In the genomic region with DNA sequence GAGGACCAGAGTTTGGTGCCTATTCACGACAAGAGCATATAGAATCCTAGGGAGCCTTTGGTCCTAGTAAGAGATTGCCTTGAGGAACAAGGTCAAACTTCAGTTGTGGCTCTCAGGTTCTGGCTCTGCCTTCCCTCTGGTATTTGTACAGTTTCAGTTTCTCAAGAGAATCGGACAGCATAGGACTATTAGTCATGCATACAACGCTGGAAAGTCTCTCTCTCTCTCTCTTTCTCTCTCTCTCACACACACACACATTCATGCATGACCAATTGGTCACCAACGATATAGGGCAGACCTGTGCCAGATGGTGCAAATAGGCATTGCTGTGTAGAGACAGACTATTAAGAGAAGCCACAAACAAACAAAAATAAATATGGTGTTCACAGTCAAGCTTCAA, we compare ENCODE assay signal across 8 mouse cellular contexts. TPM values are rescaled to one million over a fixed set of nuclear protein-coding genes. Genes with fewer than 3 reads are reported as not detected.
A peak's percentile ranks its signal among the peaks of the same experiment; 100 is the strongest.
DNase-seq lines count a peak whose midpoint lies in the region; ATAC-seq and TF ChIP-seq lines count a peak whose summit lies in the region.

No protein-coding gene starts in this region.

- ATAC-seq in intestine, embryonic 14.5 days (replicated peaks; ENCODE audit: low FRiP score, low TSS enrichment, low read depth): no peak
- ATAC-seq in intestine, postnatal 0 days: no peak
- ATAC-seq in hindbrain, embryonic 14.5 days (ENCODE audit: low FRiP score): no peak
- ATAC-seq in midbrain, embryonic 14.5 days (ENCODE audit: low FRiP score, low TSS enrichment): no peak

- intact Hi-C loops in left cerebral cortex, postnatal 4 days (cut with DNase I): no loop called here

- H3K4me3 ChIP-seq in intestine, embryonic 14.5 days (ENCODE audit: low read depth, low read length): peak overlapping the region; percentile 70; the same call in 1 of the 2 replicates
- H3K4me3 ChIP-seq in intestine, postnatal 0 days (ENCODE audit: low read depth, low read length): no peak overlapping the region
- peak overlapping the region; percentile 69 to 73 for H3K4me3 ChIP-seq in MEL (ENCODE audit: control insufficient read depth in 1 of 2, insufficient read depth in 1 of 2, low read depth in 2 of 2, low read length in 2 of 2)
- H3K4me3 ChIP-seq in hindbrain, embryonic 14.5 days (replicated peaks; ENCODE audit: low read length): 0 out of 2 replicates have a peak overlapping the region, but pooled peaks have one; percentile 74
- H3K4me3 ChIP-seq in midbrain, embryonic 14.5 days (replicated peaks; ENCODE audit: low read depth, low read length): no peak overlapping the region

- H3K4me2 ChIP-seq in intestine, embryonic 14.5 days (ENCODE audit: low read length): peak overlapping the region; percentile 84
- no peak overlapping the region; the same call in 1 of the 2 replicates for H3K4me2 ChIP-seq in intestine, postnatal 0 days (replicated peaks; ENCODE audit: low read depth)
- H3K4me2 ChIP-seq in hindbrain, embryonic 14.5 days (replicated peaks): peak overlapping the region; percentile 79
- peak overlapping the region; percentile 75 for H3K4me2 ChIP-seq in midbrain, embryonic 14.5 days (ENCODE audit: low read length)

- no peak overlapping the region for H3K9ac ChIP-seq in intestine, embryonic 14.5 days (ENCODE audit: low read length)
- no peak overlapping the region for H3K9ac ChIP-seq in intestine, postnatal 0 days (ENCODE audit: low read depth, low read length)
- no peak overlapping the region; the same call in 1 of the 2 replicates for H3K9ac ChIP-seq in MEL (ENCODE audit: control insufficient read depth, low read depth, low read length, poor library complexity, severe bottlenecking)
- no peak overlapping the region for H3K9ac ChIP-seq in hindbrain, embryonic 14.5 days
- H3K9ac ChIP-seq in midbrain, embryonic 14.5 days (replicated peaks; ENCODE audit: low read length): no peak overlapping the region

- H3K4me1 ChIP-seq in intestine, embryonic 14.5 days (replicated peaks; ENCODE audit: control insufficient read depth, insufficient read depth, low read length): no peaks in the 10 kb centered on the region; the same call in 1 of the 2 replicates
- H3K4me1 ChIP-seq in intestine, postnatal 0 days (replicated peaks; ENCODE audit: control insufficient read depth, insufficient read depth, low read length): 0 out of 2 replicates have a peak, but pooled peaks cover 3% of the 10 kb centered on the region
- peaks cover 8 to 15% of the 10 kb centered on the region in 2 experiments for H3K4me1 ChIP-seq in MEL (ENCODE audit: control insufficient read depth in 1 of 2, insufficient read depth in 2 of 2, low read length in 2 of 2)
- H3K4me1 ChIP-seq in hindbrain, embryonic 14.5 days (replicated peaks; ENCODE audit: control insufficient read depth, insufficient read depth, low read length): peaks cover 4% of the 10 kb centered on the region; the same call in 1 of the 2 replicates
- peaks cover 4% of the 10 kb centered on the region; the same call in 1 of the 2 replicates for H3K4me1 ChIP-seq in midbrain, embryonic 14.5 days (ENCODE audit: control insufficient read depth, insufficient read depth, low read length)

- H3K9me3 ChIP-seq in intestine, embryonic 14.5 days (ENCODE audit: control insufficient read depth, low read length): no peaks in the 10 kb centered on the region
- no peaks in the 10 kb centered on the region for H3K9me3 ChIP-seq in intestine, postnatal 0 days (ENCODE audit: control insufficient read depth)
- no peaks in the 10 kb centered on the region for H3K9me3 ChIP-seq in MEL (replicated peaks; ENCODE audit: insufficient read depth, low read length)
- H3K9me3 ChIP-seq in hindbrain, embryonic 14.5 days (ENCODE audit: control insufficient read depth, low read length): no peaks in the 10 kb centered on the region
- H3K9me3 ChIP-seq in midbrain, embryonic 14.5 days (ENCODE audit: control insufficient read depth, low read length): no peaks in the 10 kb centered on the region

- TF ChIP-seq RAD21 in MEL (IDR thresholded peaks at IDR 0.05; ENCODE audit: low read depth, low read length): no peak

- no peak for TF ChIP-seq CTCF in intestine, postnatal 0 days (IDR thresholded peaks at IDR 0.05; ENCODE audit: low read depth)
- TF ChIP-seq CTCF in MEL (IDR thresholded peaks at IDR 0.05 in 2 of 3, conservative IDR thresholded peaks at IDR 0.05 in 1 of 3; ENCODE audit: control insufficient read depth in 1 of 3, insufficient read depth in 1 of 3, low read depth in 2 of 3, low read length in 3 of 3, poor library complexity in 1 of 3, severe bottlenecking in 1 of 3): no peak

- no peak for TF ChIP-seq EP300 in MEL (IDR thresholded peaks at IDR 0.05; ENCODE audit: low read depth in 1 of 2, low read length in 2 of 2)

- 83% methylated on average over 4 of the region's 4 CpGs for WGBS in intestine, embryonic 14.5 days
- 79% methylated on average over 4 of the region's 4 CpGs for WGBS in intestine, postnatal 0 days
- 80% methylated on average over 4 of the region's 4 CpGs for WGBS in hindbrain, embryonic 14.5 days
- WGBS in midbrain, embryonic 14.5 days: 74% methylated on average over 4 of the region's 4 CpGs

- no peak for TF ChIP-seq POLR2A in MEL (IDR thresholded peaks at IDR 0.05; ENCODE audit: control insufficient read depth in 1 of 2, insufficient read depth in 1 of 2, low read depth in 1 of 2, low read length in 2 of 2, poor library complexity in 1 of 2)

- H3K79me2 ChIP-seq in MEL (ENCODE audit: control insufficient read depth, insufficient read depth, low read length, poor library complexity): no peaks in the 10 kb centered on the region; the same call in 1 of the 2 replicates

- H3K36me3 ChIP-seq in intestine, embryonic 14.5 days (ENCODE audit: control insufficient read depth, insufficient read depth, low read length): no peaks in the 10 kb centered on the region
- no peaks in the 10 kb centered on the region for H3K36me3 ChIP-seq in intestine, postnatal 0 days (ENCODE audit: control insufficient read depth, insufficient read depth)
- peaks cover 0 to 11% of the 10 kb centered on the region in 2 experiments; a peak in 2 of 4 replicates for H3K36me3 ChIP-seq in MEL (ENCODE audit: control insufficient read depth in 1 of 2, insufficient read depth in 2 of 2, low read length in 2 of 2)
- H3K36me3 ChIP-seq in hindbrain, embryonic 14.5 days (replicated peaks; ENCODE audit: control insufficient read depth, insufficient read depth): no peaks in the 10 kb centered on the region
- H3K36me3 ChIP-seq in midbrain, embryonic 14.5 days (ENCODE audit: control insufficient read depth, insufficient read depth, low read length): no peaks in the 10 kb centered on the region

- no peak for DNase-seq in intestine, embryonic 14.5 days (ENCODE audit: low spot score)
- DNase-seq in MEL (ENCODE audit: low read depth, low spot score): no peak
- DNase-seq in hindbrain, embryonic 14.5 days (ENCODE audit: low spot score): no peak
- DNase-seq in midbrain, embryonic 14.5 days: no peak
- no peak for DNase-seq in adrenal gland, postnatal 4 days (ENCODE audit: low spot score in 2 of 2)
- no peak for DNase-seq in right cerebral cortex, postnatal 10 days (ENCODE audit: low spot score in 2 of 2)
- no peak for DNase-seq in left cerebral cortex, postnatal 4 days

- H3K27me3 ChIP-seq in intestine, embryonic 14.5 days (replicated peaks; ENCODE audit: control insufficient read depth, insufficient read depth, low read length): no peaks in the 10 kb centered on the region
- H3K27me3 ChIP-seq in intestine, postnatal 0 days (replicated peaks; ENCODE audit: control insufficient read depth, insufficient read depth, low read length): no peaks in the 10 kb centered on the region
- no peaks in the 10 kb centered on the region for H3K27me3 ChIP-seq in MEL (ENCODE audit: control insufficient read depth in 1 of 2, insufficient read depth in 2 of 2, low read length in 2 of 2)
- H3K27me3 ChIP-seq in hindbrain, embryonic 14.5 days (ENCODE audit: control insufficient read depth, insufficient read depth, low read length): no peaks in the 10 kb centered on the region
- no peaks in the 10 kb centered on the region for H3K27me3 ChIP-seq in midbrain, embryonic 14.5 days (ENCODE audit: control insufficient read depth, insufficient read depth, low read length)

- H3K27ac ChIP-seq in intestine, embryonic 14.5 days (ENCODE audit: low read depth): no peak overlapping the region
- no peak overlapping the region for H3K27ac ChIP-seq in intestine, postnatal 0 days (ENCODE audit: low read depth, low read length)
- peak overlapping the region; percentile 59; the same call in 1 of the 2 replicates for H3K27ac ChIP-seq in MEL (ENCODE audit: control insufficient read depth, low read depth, low read length)
- no peak overlapping the region for H3K27ac ChIP-seq in hindbrain, embryonic 14.5 days
- no peak overlapping the region for H3K27ac ChIP-seq in midbrain, embryonic 14.5 days (replicated peaks; ENCODE audit: low read depth, low read length)

TF ChIP-seq in MEL, 35 proteins besides CTCF, POLR2A, EP300 and RAD21 (continues in another document):
- TF ChIP-seq TBP (IDR thresholded peaks at IDR 0.05; ENCODE audit: low read depth, low read length): no peak
- TF ChIP-seq CHD2 (IDR thresholded peaks at IDR 0.05; ENCODE audit: low read length): no peak
- no peak for TF ChIP-seq TCF12 (IDR thresholded peaks at IDR 0.05; ENCODE audit: low read depth, low read length)
- TF ChIP-seq ETS1 (IDR thresholded peaks at IDR 0.05; ENCODE audit: low read depth, low read length): no peak
- TF ChIP-seq NELFE (IDR thresholded peaks at IDR 0.05; ENCODE audit: low read depth, low read length): no peak
- no peak for TF ChIP-seq ZMIZ1 (IDR thresholded peaks at IDR 0.05; ENCODE audit: low read depth, low read length)
- TF ChIP-seq HCFC1 (IDR thresholded peaks at IDR 0.05; ENCODE audit: low read depth, low read length): no peak
- TF ChIP-seq KAT2A (conservative IDR thresholded peaks at IDR 0.05; ENCODE audit: low read depth, low read length): no peak
- no peak for TF ChIP-seq POLR2AphosphoS2 (IDR thresholded peaks at IDR 0.05; ENCODE audit: low read length)
- TF ChIP-seq POLR2AphosphoS5 (IDR thresholded peaks at IDR 0.05; ENCODE audit: borderline replicate concordance, low read depth, low read length): no peak
- TF ChIP-seq TAL1 (IDR thresholded peaks at IDR 0.05; ENCODE audit: low read length): no peak
- TF ChIP-seq RCOR1 (IDR thresholded peaks at IDR 0.05; ENCODE audit: low read depth, low read length): no peak

RNA-seq across cellular contexts. Expression of gene Gk5, which starts 0.9 kb away (rescaled TPM):
- polyA plus RNA-seq in intestine, embryonic 14.5 days (2014; fragmentation: Nextera tagmentation; extraction: Ambion mirVana): 5.8 and 6.3 TPM in 2 replicates
- polyA plus RNA-seq in intestine, postnatal 0 days (2015; fragmentation: Nextera tagmentation; extraction: Ambion mirVana): 2.9 and 3.0 TPM in 2 replicates
- 4.0 and 4.1 TPM in 2 replicates for total RNA-seq in MEL (2012; rRNA removed)
- 1 to 10 TPM in 1 of 2 experiments, not detected in 1; 6.2 TPM for polyA plus RNA-seq in MEL (2012; ENCODE audit: insufficient read depth in 1 of 2, insufficient read length in 2 of 2, low read depth in 1 of 2, low replicate concordance in 2 of 2, missing spikeins in 1 of 2)
- 3.2 and 3.7 TPM in 2 replicates for polyA plus RNA-seq in hindbrain, embryonic 14.5 days (2014; fragmentation: Nextera tagmentation; extraction: Ambion mirVana)
- 2.3 and 2.8 TPM in 2 replicates for polyA plus RNA-seq in midbrain, embryonic 14.5 days (2014; fragmentation: Nextera tagmentation; extraction: Ambion mirVana)
- total RNA-seq in adrenal gland, postnatal 4 days (2021): 10 to 100 TPM; 18.5 to 18.7 TPM
- 10 to 100 TPM in 1 of 2 experiments, 1 to 10 TPM in 1; 9.1 to 10.4 TPM for total RNA-seq in left cerebral cortex, postnatal 4 days (2021)

Comparison
In these comparisons a context has a peak if more than half of its experiments do, and no peak if none do; other contexts are left out.
1. H3K4me3 ChIP-seq: peak in intestine, embryonic 14.5 days (single experiment), MEL (2 of 2) and hindbrain, embryonic 14.5 days (single experiment); none in intestine, postnatal 0 days (single experiment) and midbrain, embryonic 14.5 days (single experiment).